Mouse (Mus musculus) liver, adult 2 months (tissue): ENCODE data around the gene Vti1a.

Experiments
- CTCF ChIP-seq: fragments of 200-500 bp; IDR thresholded peaks from 2 replicates; pipeline ENCODE4 v1.5.1; 2011; ENCODE audit warnings: low read depth, low read length, control low read depth
- POLR2A ChIP-seq: fragments of 200-500 bp; IDR thresholded peaks from 2 replicates; pipeline ENCODE4 v1.6.1; 2011; ENCODE audit warnings: low read length, control low read depth; ENCODE audit not compliant: insufficient read depth; ENCODE audit errors: extremely low read depth

DNA sequence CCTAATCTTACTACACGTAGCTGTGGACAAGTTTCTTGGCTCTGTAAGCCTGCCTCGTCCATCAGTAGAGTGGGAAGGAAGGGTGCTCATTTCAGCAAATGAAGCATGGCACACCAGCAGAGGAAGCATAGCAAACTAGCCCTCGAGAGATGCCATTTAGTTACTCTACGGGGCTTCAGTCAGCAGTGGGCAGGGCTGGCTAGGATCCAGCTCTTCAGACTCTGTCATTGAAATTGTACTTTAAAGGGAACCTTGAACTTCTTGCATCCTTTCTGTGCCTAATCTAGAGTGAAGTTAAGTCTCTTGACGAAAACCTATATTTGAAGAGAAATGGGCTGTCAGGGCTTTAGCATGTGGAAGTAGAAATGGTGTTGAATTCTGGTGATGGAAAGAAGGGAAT is 3.4 kb downstream of the Vti1a start:
- TF ChIP-seq CTCF (no peak), POLR2A (no peak)
